Mouse (Mus musculus): ENCODE results near the gene Akap5. TPM values are rescaled to one million over a fixed set of nuclear protein-coding genes. Genes with fewer than 3 reads are reported as not detected.

The Akap5 gene
- polyA plus RNA-seq, 1 experiment from 2014 or later = 4.2 TPM

DNA sequence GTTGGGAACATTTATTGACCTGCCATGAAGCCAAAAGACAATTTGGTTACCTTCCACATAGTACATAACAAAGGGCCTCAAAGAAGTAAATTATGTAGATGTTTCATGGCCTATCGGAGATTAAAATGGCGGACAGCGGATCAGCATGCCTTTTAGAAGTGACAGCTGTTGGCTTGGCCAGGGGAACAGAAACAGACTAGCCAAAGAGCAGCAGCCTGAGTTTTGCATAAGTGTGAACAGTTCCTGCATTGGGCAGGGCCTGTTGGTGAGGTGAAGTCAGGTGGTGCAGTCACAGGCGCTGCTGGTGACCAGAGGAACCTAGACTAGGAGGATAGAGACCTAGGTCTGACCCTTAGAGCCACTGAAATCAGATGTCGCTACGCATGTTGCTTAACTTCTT lies 52.4 kb downstream of the Akap5 start:
- Histone ChIP-seq H3K4me3 (ENCODE audit: control insufficient read depth in 1 of 2, insufficient read depth in 1 of 2, low read depth in 1 of 2, low read length in 2 of 2) (no peak overlapping the region), H3K27ac (replicated peaks in 1 of 2; ENCODE audit: control insufficient read depth in 1 of 2, insufficient read depth in 1 of 2, low read depth in 2 of 2, low read length in 2 of 2) (peak overlapping the region in 1 of 2 experiments; percentile 45; a peak in 1 of 4 replicates), H3K4me2 (ENCODE audit: low read length) (no peak overlapping the region), H3K9me3 (ENCODE audit: control insufficient read depth, low read length) (no peaks in the 10 kb centered on the region), H3K9ac (ENCODE audit: low read length) (no peak overlapping the region), H3K27me3 (ENCODE audit: control insufficient read depth, insufficient read depth, low read length) (no peaks in the 10 kb centered on the region), H3K36me3 (ENCODE audit: control insufficient read depth, insufficient read depth, low read length) (no peaks in the 10 kb centered on the region), H3K4me1 (ENCODE audit: control insufficient read depth in 2 of 2, insufficient read depth in 2 of 2, low read length in 2 of 2) (peaks cover 25 to 58% of the 10 kb centered on the region in 2 experiments)
- ATAC-seq (ENCODE audit: insufficient number of reproducible peaks, insufficient read depth, low FRiP score, low read depth) = no peak
- 91% methylated on average over 6 of the region's 6 CpGs for WGBS

DNA sequence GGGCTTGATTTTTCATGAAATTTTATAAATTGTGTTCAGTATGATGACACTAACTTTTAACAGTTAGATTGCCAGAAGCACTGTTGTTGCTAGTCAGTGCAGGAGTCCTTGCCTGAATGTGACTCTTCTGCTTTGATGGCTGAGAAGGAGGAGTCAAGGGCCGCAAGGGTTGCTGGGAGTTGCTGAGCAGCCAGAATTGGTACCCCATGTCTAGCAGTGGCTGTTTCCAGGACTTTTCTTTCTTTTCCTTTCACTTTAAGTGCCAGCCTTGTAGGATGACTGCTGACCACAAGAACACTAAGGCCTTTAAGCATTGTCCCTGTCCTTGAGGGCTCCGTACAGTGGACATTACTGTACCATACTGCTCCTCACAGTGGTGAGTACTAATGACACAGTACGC lies 53.0 kb downstream of the Akap5 start:
- Histone ChIP-seq H3K4me1 (ENCODE audit: control insufficient read depth in 2 of 2, insufficient read depth in 2 of 2, low read length in 2 of 2) (peaks cover 22 to 52% of the 10 kb centered on the region in 2 experiments), H3K9me3 (ENCODE audit: control insufficient read depth, low read length) (no peaks in the 10 kb centered on the region), H3K27me3 (ENCODE audit: control insufficient read depth, insufficient read depth, low read length) (no peaks in the 10 kb centered on the region), H3K27ac (replicated peaks in 1 of 2; ENCODE audit: control insufficient read depth in 1 of 2, insufficient read depth in 1 of 2, low read depth in 2 of 2, low read length in 2 of 2) (peak overlapping the region; percentile 51 to 65; a peak in 3 of 4 replicates), H3K36me3 (ENCODE audit: control insufficient read depth, insufficient read depth, low read length) (no peaks in the 10 kb centered on the region), H3K4me3 (ENCODE audit: control insufficient read depth in 1 of 2, insufficient read depth in 1 of 2, low read depth in 1 of 2, low read length in 2 of 2) (no peak overlapping the region), H3K4me2 (ENCODE audit: low read length) (no peak overlapping the region), H3K9ac (ENCODE audit: low read length) (no peak overlapping the region)
- WGBS = 88% methylated on average over 3 of the region's 3 CpGs
- no peak for ATAC-seq (ENCODE audit: insufficient number of reproducible peaks, insufficient read depth, low FRiP score, low read depth)

DNA sequence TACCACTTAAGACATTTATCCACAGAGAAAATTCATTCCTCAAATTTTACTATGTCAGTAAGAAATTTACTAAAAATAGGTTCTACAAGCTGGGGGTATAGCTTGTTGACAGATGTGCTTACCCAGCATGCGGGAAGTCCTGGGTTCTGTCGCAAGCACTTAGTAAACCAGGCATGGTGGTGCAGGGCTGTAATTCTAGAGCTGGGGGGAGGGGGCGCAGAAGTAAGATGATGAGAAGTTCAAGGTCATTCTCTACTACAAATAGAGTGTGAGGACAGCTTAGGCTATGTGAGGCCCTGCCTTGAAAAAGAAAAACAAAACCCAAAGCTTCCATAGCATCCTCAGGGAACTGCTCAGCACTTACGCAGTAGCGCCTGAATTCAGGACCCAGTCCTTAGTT lies 53.9 kb downstream of the Akap5 start:
- H3K4me1 ChIP-seq (ENCODE audit: control insufficient read depth in 2 of 2, insufficient read depth in 2 of 2, low read length in 2 of 2) = peaks cover 20 to 47% of the 10 kb centered on the region in 2 experiments
- no peak overlapping the region; the same call in 1 of the 2 replicates for H3K4me2 ChIP-seq (ENCODE audit: low read length)
- H3K9ac ChIP-seq (ENCODE audit: low read length) = no peak overlapping the region
- 0 out of 2 replicates have a peak, but pooled peaks cover 1% of the 10 kb centered on the region for H3K36me3 ChIP-seq (ENCODE audit: control insufficient read depth, insufficient read depth, low read length)
- H3K9me3 ChIP-seq (ENCODE audit: control insufficient read depth, low read length) = no peaks in the 10 kb centered on the region
- H3K27me3 ChIP-seq (ENCODE audit: control insufficient read depth, insufficient read depth, low read length) = no peaks in the 10 kb centered on the region
- ATAC-seq (ENCODE audit: insufficient number of reproducible peaks, insufficient read depth, low FRiP score, low read depth) = no peak
- no peak overlapping the region for H3K4me3 ChIP-seq (ENCODE audit: control insufficient read depth in 1 of 2, insufficient read depth in 1 of 2, low read depth in 1 of 2, low read length in 2 of 2)
- 59% methylated on average over 5 of the region's 5 CpGs for WGBS
- peak overlapping the region; percentile 75 to 77 for H3K27ac ChIP-seq (replicated peaks in 1 of 2; ENCODE audit: control insufficient read depth in 1 of 2, insufficient read depth in 1 of 2, low read depth in 2 of 2, low read length in 2 of 2)

DNA sequence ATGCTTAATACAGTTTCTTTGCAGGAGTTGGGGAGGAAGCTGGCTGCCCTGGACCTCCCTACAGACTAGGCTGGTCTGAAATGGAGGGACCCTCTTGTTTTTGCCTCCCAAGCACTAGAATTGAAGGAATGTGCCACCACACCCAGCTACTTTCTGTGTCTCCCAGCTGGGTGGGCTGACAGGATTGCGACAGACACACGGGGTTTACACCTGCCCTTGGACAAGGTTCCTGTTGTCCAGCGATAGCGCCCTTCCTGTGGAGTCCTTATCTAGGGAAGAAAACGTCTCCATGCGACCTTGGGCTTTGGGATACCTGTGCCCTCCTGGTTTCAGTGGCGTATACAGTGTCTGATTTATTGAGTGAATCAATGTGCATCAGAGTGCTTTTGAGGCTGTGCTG lies 55.5 kb downstream of the Akap5 start:
- peaks cover 17 to 33% of the 10 kb centered on the region in 2 experiments for H3K4me1 ChIP-seq (ENCODE audit: control insufficient read depth in 2 of 2, insufficient read depth in 2 of 2, low read length in 2 of 2)
- ATAC-seq (ENCODE audit: insufficient number of reproducible peaks, insufficient read depth, low FRiP score, low read depth) = no peak
- H3K27me3 ChIP-seq (ENCODE audit: control insufficient read depth, insufficient read depth, low read length) = no peaks in the 10 kb centered on the region
- no peaks in the 10 kb centered on the region for H3K9me3 ChIP-seq (ENCODE audit: control insufficient read depth, low read length)
- no peak overlapping the region for H3K4me3 ChIP-seq (ENCODE audit: control insufficient read depth in 1 of 2, insufficient read depth in 1 of 2, low read depth in 1 of 2, low read length in 2 of 2)
- peaks cover 4% of the 10 kb centered on the region for H3K36me3 ChIP-seq (ENCODE audit: control insufficient read depth, insufficient read depth, low read length)
- H3K27ac ChIP-seq (replicated peaks in 1 of 2; ENCODE audit: control insufficient read depth in 1 of 2, insufficient read depth in 1 of 2, low read depth in 2 of 2, low read length in 2 of 2) = peak overlapping the region in 1 of 2 experiments; percentile 20; a peak in 2 of 4 replicates
- 49% methylated on average over 7 of the region's 7 CpGs for WGBS
- no peak overlapping the region for H3K9ac ChIP-seq (ENCODE audit: low read length)
- no peak overlapping the region for H3K4me2 ChIP-seq (ENCODE audit: low read length)

Other genes with a start within 250 kb of the Akap5 start
- gene Esr2, start 147.6 kb upstream of the Akap5 start, polyA plus RNA-seq (2014; fragmentation: Nextera tagmentation; extraction: Ambion mirVana) = 0.32 and 0.42 TPM in 2 replicates
- gene Tex21, start 78.1 kb upstream of the Akap5 start, polyA plus RNA-seq (2014; fragmentation: Nextera tagmentation; extraction: Ambion mirVana) = 0.22 and 0.28 TPM in 2 replicates
- gene Mthfd1, start 69.6 kb upstream of the Akap5 start, polyA plus RNA-seq (2014; fragmentation: Nextera tagmentation; extraction: Ambion mirVana) = 37.2 and 37.3 TPM in 2 replicates
- 12.1 and 14.4 TPM in 2 replicates for gene Zbtb25, start 44.7 kb downstream of the Akap5 start, polyA plus RNA-seq (2014; fragmentation: Nextera tagmentation; extraction: Ambion mirVana)
- 8.0 and 8.8 TPM in 2 replicates for gene Zbtb1, start 45.4 kb downstream of the Akap5 start, polyA plus RNA-seq (2014; fragmentation: Nextera tagmentation; extraction: Ambion mirVana)
- 14.8 and 15.6 TPM in 2 replicates for gene Hspa2, start 79.3 kb downstream of the Akap5 start, polyA plus RNA-seq (2014; fragmentation: Nextera tagmentation; extraction: Ambion mirVana)
- gene Ppp1r36, start 92.6 kb downstream of the Akap5 start, polyA plus RNA-seq (2014; fragmentation: Nextera tagmentation; extraction: Ambion mirVana) = 2.4 and 3.9 TPM in 2 replicates
- 5.9 and 7.5 TPM in 2 replicates for gene Plekhg3, start 206.0 kb downstream of the Akap5 start, polyA plus RNA-seq (2014; fragmentation: Nextera tagmentation; extraction: Ambion mirVana)